Mouse (Mus musculus): ENCODE results near the gene Tnnc2.

DNA sequence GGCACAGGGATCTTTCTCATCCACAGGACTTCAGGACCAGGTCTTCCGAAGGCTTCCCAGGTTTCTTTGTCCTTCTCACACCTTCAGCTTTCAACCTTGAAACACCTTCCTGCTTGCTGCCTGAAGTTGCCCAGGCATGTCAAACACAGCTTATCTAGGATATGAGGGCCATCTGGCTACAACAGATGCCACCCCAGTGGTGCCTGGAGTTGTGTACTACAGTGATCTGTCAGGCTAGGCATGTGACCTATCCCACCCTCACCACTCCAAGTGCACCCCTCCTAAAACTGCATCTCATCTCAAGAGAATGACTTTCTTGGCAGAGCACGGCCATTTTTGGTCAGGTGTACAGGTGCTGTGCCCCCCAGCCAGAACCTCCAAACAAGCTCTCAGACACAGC lies 18.3 kb downstream of the Tnnc2 start:
- TF ChIP-seq CTCF (IDR thresholded peaks at IDR 0.05; ENCODE audit: borderline replicate concordance, control insufficient read depth, extremely low read depth, insufficient read depth, low read length, poor library complexity) (no peak), POLR2A (IDR thresholded peaks at IDR 0.05; ENCODE audit: control insufficient read depth, extremely low read depth, insufficient read depth, low read length, poor library complexity) (no peak)
